16 mouse cellular contexts compared by ENCODE assay signal in the genomic region with DNA sequence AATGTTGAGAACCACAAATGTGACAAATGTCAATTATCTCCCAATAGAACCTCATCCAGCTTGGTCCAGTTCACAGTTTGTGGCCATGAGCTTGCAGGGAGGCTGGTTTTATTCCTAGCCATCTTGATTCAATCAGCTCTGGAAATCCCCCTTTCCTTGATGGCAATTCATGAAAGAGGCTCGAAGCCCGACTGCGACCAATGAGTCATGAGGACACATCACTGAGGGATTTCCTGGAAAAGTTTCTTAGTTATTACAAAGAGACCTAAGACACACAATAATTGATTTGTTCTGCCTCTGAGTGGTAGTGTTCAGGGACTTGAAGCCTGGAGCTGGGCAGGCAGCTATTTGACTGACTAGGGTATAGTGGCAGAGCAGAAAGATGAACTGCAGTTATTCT. TPM values are rescaled to one million over a fixed set of nuclear protein-coding genes. Genes with fewer than 3 reads are reported as not detected.
"Had no signal": no experiment of that assay in that cellular context is flagged by ENCODE, and none has a peak within 500 bp of the region (broad histone marks: within the 10 kb centered on the region; RNA-seq: fewer than 3 reads in every experiment).

No protein-coding gene starts in this region.

- H3K9ac ChIP-seq: limb, embryonic 13.5 days; liver, embryonic 14.5 days; midbrain, embryonic 15.5 days; neural tube, embryonic 12.5 days had no signal

- H3K4me3 ChIP-seq: limb, embryonic 13.5 days; midbrain, embryonic 10.5 days; midbrain, embryonic 15.5 days; neural tube, embryonic 12.5 days had no signal

- H3K27me3 ChIP-seq: limb, embryonic 13.5 days; midbrain, embryonic 15.5 days; neural tube, embryonic 12.5 days had no signal

- ATAC-seq: midbrain, embryonic 15.5 days had no signal

- H3K4me2 ChIP-seq: limb, embryonic 13.5 days; midbrain, embryonic 15.5 days; neural tube, embryonic 12.5 days had no signal

- H3K36me3 ChIP-seq: limb, embryonic 13.5 days; midbrain, embryonic 10.5 days; midbrain, embryonic 15.5 days; neural tube, embryonic 12.5 days had no signal

- H3K9me3 ChIP-seq: limb, embryonic 13.5 days; midbrain, embryonic 10.5 days; midbrain, embryonic 15.5 days; neural tube, embryonic 12.5 days had no signal

- H3K27ac ChIP-seq: limb, embryonic 13.5 days; liver, embryonic 14.5 days; midbrain, embryonic 10.5 days; midbrain, embryonic 15.5 days; neural tube, embryonic 12.5 days had no signal

- DNase-seq: kidney, postnatal 10 days; kidney, postnatal 4 days; left cerebral cortex, postnatal 4 days; lung, adult 18-20 months; lung, postnatal 36 days; right cerebral cortex, postnatal 4 days; spleen, adult 18-20 months; thymus, adult 2 months; thymus, postnatal 25 days had no signal

RNA-seq across cellular contexts. Expression of a gene that starts 15.3 kb away (rescaled TPM):
- total RNA-seq: neutrophil, adult 5-6 weeks had no signal
- polyA plus RNA-seq: liver, adult 2 months had no signal
